Mouse (Mus musculus) thymus, adult 2 months (tissue): ENCODE results near the gene Gpr61. TPM values are rescaled to one million over a fixed set of nuclear protein-coding genes. Genes with fewer than 3 reads are reported as not detected.

Experiments used
- DNase-seq: peaks from one replicate; pipeline ENCODE4 v3.0.0; 2021
- H3K27ac ChIP-seq: fragments of 200-500 bp; 2 replicates; pipeline ENCODE4 v1.5.1; 2012; ENCODE audit warnings: low read length, control low read depth; ENCODE audit not compliant: control insufficient read depth, insufficient read depth
- H3K27me3 ChIP-seq: fragments of 200-500 bp; 2 replicates; pipeline ENCODE4 v1.6.1; 2012; ENCODE audit warnings: mild to moderate bottlenecking, low read length, moderate library complexity, mixed read lengths; ENCODE audit not compliant: control insufficient read depth, insufficient read depth
- H3K36me3 ChIP-seq: fragments of 200-500 bp; 2 replicates; pipeline ENCODE4 v1.6.1; 2012; ENCODE audit warnings: mild to moderate bottlenecking, low read length, moderate library complexity; ENCODE audit not compliant: control insufficient read depth, insufficient read depth
- H3K4me1 ChIP-seq: fragments of 200-500 bp; replicated peaks from 2 replicates; pipeline ENCODE4 v1.6.1; 2012; ENCODE audit warnings: low read length; ENCODE audit not compliant: control insufficient read depth, insufficient read depth
- H3K4me3 ChIP-seq: fragments of 200-500 bp; 2 replicates; pipeline ENCODE4 v1.5.1; 2012; ENCODE audit warnings: mild to moderate bottlenecking, low read length, control low read depth, moderate library complexity; ENCODE audit not compliant: control insufficient read depth, insufficient read depth
- CTCF ChIP-seq: fragments of 200-500 bp; IDR thresholded peaks from 2 replicates; pipeline ENCODE4 v1.5.1; 2012; ENCODE audit warnings: mild to moderate bottlenecking, control low read depth, low read length, moderate library complexity, borderline replicate concordance; ENCODE audit not compliant: control insufficient read depth, poor library complexity, insufficient read depth; ENCODE audit errors: extremely low read depth
- POLR2A ChIP-seq: fragments of 200-500 bp; IDR thresholded peaks from 2 replicates; pipeline ENCODE4 v1.6.1; 2012; ENCODE audit warnings: mild to moderate bottlenecking, low read length, control low read depth, moderate library complexity; ENCODE audit not compliant: control insufficient read depth, poor library complexity, insufficient read depth; ENCODE audit errors: extremely low read depth
- WGBS: fragments of 180-500 bp; shearing (Covaris S2); methylation state at CpG from one replicate; pipeline ENCODE4 v1.1.7; 2018; 5-methylcytosine and 5-hydroxymethylcytosine counted together
- polyA plus RNA-seq: library from polyadenylated mRNA; depleted of rRNA; stranded (reverse); fragments of >200 nt; gene quantifications from 2 replicates; pipeline ENCODE4 v1.2.3, GENCODE M21; 2012

The Gpr61 gene
- polyA plus RNA-seq, 1 experiment, result not detected

- TF ChIP-seq CTCF (no peak), POLR2A (no peak)
- H3K27me3 ChIP-seq, result no peaks in the 10 kb centered on the region; the same call in 1 of the 2 replicates
- H3K4me3 ChIP-seq, result no peak overlapping the region
- H3K4me1 ChIP-seq, result peaks cover 10% of the 10 kb centered on the region
- 92% methylated on average over 9 of the region's 9 CpGs for WGBS
- no peaks in the 10 kb centered on the region for H3K36me3 ChIP-seq
- DNase-seq, result no peak
- H3K27ac ChIP-seq, result no peak overlapping the region
These were observed 34.2 kb upstream of the Gpr61 start for GRCm38 (mm10) chr3:108188716-108189490.

- no peaks in the 10 kb centered on the region for H3K36me3 ChIP-seq
- DNase-seq, result no peak
- peaks cover 10% of the 10 kb centered on the region for H3K4me1 ChIP-seq
- no peaks in the 10 kb centered on the region; the same call in 1 of the 2 replicates for H3K27me3 ChIP-seq
- no peak for TF ChIP-seq CTCF
- H3K4me3 ChIP-seq, result no peak overlapping the region
- H3K27ac ChIP-seq, result no peak overlapping the region
- WGBS, result 34% methylated on average over 20 of the region's 20 CpGs
These were observed 32.6 kb upstream of the Gpr61 start for GRCm38 (mm10) chr3:108187111-108187795.

- TF ChIP-seq POLR2A (no peak), CTCF (no peak)
- peak; percentile 54 for DNase-seq
- Histone ChIP-seq H3K4me1 (peaks cover 10% of the 10 kb centered on the region), H3K27me3 (no peaks in the 10 kb centered on the region; the same call in 1 of the 2 replicates), H3K27ac (no peak within 1 kb of the TSS), H3K4me3 (peak within 1 kb of the TSS; percentile 65), H3K36me3 (no peaks in the 10 kb centered on the region)
- 9% methylated on average over 92 of the region's 100 CpGs for WGBS
These were observed 31.7 kb upstream of the Gpr61 start, which contains the start of gene Amigo1 for GRCm38 (mm10) chr3:108186098-108187047. Gene Amigo1 (plus strand): TSS chr3:108186335.

GRCm38 (mm10) chr3:108185460-108186097 is 30.9 kb upstream of the Gpr61 start:
- Histone ChIP-seq H3K36me3 (no peaks in the 10 kb centered on the region), H3K4me1 (peaks cover 10% of the 10 kb centered on the region), H3K27me3 (no peaks in the 10 kb centered on the region; the same call in 1 of the 2 replicates), H3K27ac (no peak overlapping the region), H3K4me3 (peak overlapping the region; percentile 65)
- 6% methylated on average over 16 of the region's 16 CpGs for WGBS
- no peak for DNase-seq
- TF ChIP-seq POLR2A, result no peak
- TF ChIP-seq CTCF, result no peak

GRCm38 (mm10) chr3:108184742-108185141 is 30.1 kb upstream of the Gpr61 start:
- TF ChIP-seq CTCF (no peak), POLR2A (no peak)
- Histone ChIP-seq H3K4me1 (peaks cover 10% of the 10 kb centered on the region), H3K4me3 (no peak overlapping the region), H3K27me3 (no peaks in the 10 kb centered on the region; the same call in 1 of the 2 replicates), H3K36me3 (no peaks in the 10 kb centered on the region), H3K27ac (no peak overlapping the region)
- WGBS, result 95% methylated on average over 3 of the region's 3 CpGs
- no peak for DNase-seq
